Comparison of ENCODE assay signal across 22 mouse cellular contexts in genomic region chr17:24084593-24084992, GRCm38 (mm10). TPM values are rescaled to one million over a fixed set of nuclear protein-coding genes. Genes with fewer than 3 reads are reported as not detected.
"Had no signal": no experiment of that assay in that cellular context is flagged by ENCODE, and none has a peak within 500 bp of the region (broad histone marks: within the 10 kb centered on the region; RNA-seq: fewer than 3 reads in every experiment).

No protein-coding gene starts in this region.

- H3K9me3 ChIP-seq: kidney, embryonic 15.5 days; liver, embryonic 13.5 days; midbrain, embryonic 12.5 days; midbrain, embryonic 15.5 days; neural tube, embryonic 13.5 days had no signal

- H3K4me1 ChIP-seq: kidney, embryonic 15.5 days; liver, embryonic 13.5 days; midbrain, embryonic 12.5 days; midbrain, embryonic 15.5 days; neural tube, embryonic 13.5 days had no signal

- DNase-seq: kidney, postnatal 10 days; kidney, postnatal 36 days; layer of hippocampus, postnatal 36 days; liver, embryonic 13.5 days; lung, adult 2 months; lung, postnatal 14 days; thymus, adult 18-20 months had no signal

- H3K27me3 ChIP-seq: kidney, embryonic 15.5 days; liver, embryonic 13.5 days; midbrain, embryonic 12.5 days; midbrain, embryonic 15.5 days; neural tube, embryonic 13.5 days had no signal

- H3K27ac ChIP-seq: kidney, embryonic 15.5 days; left cerebral cortex, adult 2 months; liver, embryonic 13.5 days; macrophage; midbrain, embryonic 12.5 days; midbrain, embryonic 15.5 days; neural tube, embryonic 13.5 days had no signal

- H3K4me3 ChIP-seq: kidney, embryonic 15.5 days; left cerebral cortex, adult 2 months; liver, embryonic 13.5 days; midbrain, embryonic 12.5 days; midbrain, embryonic 15.5 days; neural tube, embryonic 13.5 days had no signal

- ATAC-seq: midbrain, embryonic 15.5 days had no signal

- H3K9ac ChIP-seq: kidney, embryonic 15.5 days; liver, embryonic 13.5 days; midbrain, embryonic 12.5 days; midbrain, embryonic 15.5 days; neural tube, embryonic 13.5 days had no signal

- H3K4me2 ChIP-seq: kidney, embryonic 15.5 days; liver, embryonic 13.5 days; midbrain, embryonic 12.5 days; midbrain, embryonic 15.5 days; neural tube, embryonic 13.5 days had no signal

RNA-seq across cellular contexts. Expression of gene Prss27, which starts 46.6 kb away (rescaled TPM):
- total RNA-seq: layer of hippocampus, adult 8-10 months; layer of hippocampus, postnatal 10 days; layer of hippocampus, postnatal 36 days; left cerebral cortex, adult 2 months; left cerebral cortex, postnatal 10 days; left cerebral cortex, postnatal 36 days; liver, adult 2 months; megakaryocyte, adult 5-6 weeks had no signal
- polyA plus RNA-seq: liver, adult 2 months; liver, embryonic 13.5 days; liver, embryonic 16.5 days; macrophage; spleen, adult 2 months; testis, adult 2 months had no signal
